Mouse (Mus musculus): ENCODE data around the gene Tuft1. TPM values are rescaled to one million over a fixed set of nuclear protein-coding genes. Genes with fewer than 3 reads are reported as not detected.

Tuft1 gene
- polyA plus RNA-seq, 1 experiment from 2014 or later: 5.6 TPM

- no peak for ATAC-seq (ENCODE audit: low FRiP score)
Observed at GRCm38 (mm10) chr3:94613258-94613878, 45.3 kb downstream of the Tuft1 start.

GRCm38 (mm10) chr3:94612274-94612673 lies 46.4 kb downstream of the Tuft1 start:
- Histone ChIP-seq H3K4me2 (no peak overlapping the region), H3K36me3 (no peaks in the 10 kb centered on the region), H3K27me3 (replicated peaks) (no peaks in the 10 kb centered on the region), H3K4me3 (replicated peaks) (no peak overlapping the region), H3K9me3 (replicated peaks) (no peaks in the 10 kb centered on the region), H3K4me1 (peaks cover 3% of the 10 kb centered on the region), H3K9ac (replicated peaks) (no peak overlapping the region), H3K27ac (replicated peaks) (no peak overlapping the region)
- WGBS: 76% methylated on average over 1 of the region's 1 CpGs
- no peak for ATAC-seq (ENCODE audit: low FRiP score)

More at GRCm38 (mm10) chr3:94613258-94613878, 45.3 kb downstream of the Tuft1 start:
- Histone ChIP-seq H3K36me3 (no peaks in the 10 kb centered on the region), H3K27ac (replicated peaks) (no peak overlapping the region), H3K27me3 (replicated peaks) (no peaks in the 10 kb centered on the region), H3K4me2 (no peak overlapping the region), H3K9ac (replicated peaks) (no peak overlapping the region), H3K9me3 (replicated peaks) (no peaks in the 10 kb centered on the region), H3K4me3 (replicated peaks) (no peak overlapping the region), H3K4me1 (peaks cover 3% of the 10 kb centered on the region)
- WGBS: 62% methylated on average over 7 of the region's 7 CpGs

- Histone ChIP-seq H3K27me3 (replicated peaks) (no peaks in the 10 kb centered on the region), H3K36me3 (no peaks in the 10 kb centered on the region), H3K27ac (replicated peaks) (no peak overlapping the region), H3K4me2 (no peak overlapping the region), H3K4me3 (replicated peaks) (no peak overlapping the region), H3K4me1 (peaks cover 3% of the 10 kb centered on the region), H3K9me3 (replicated peaks) (no peaks in the 10 kb centered on the region), H3K9ac (replicated peaks) (no peak overlapping the region)
- no peak for ATAC-seq (ENCODE audit: low FRiP score)
- 83% methylated on average over 5 of the region's 5 CpGs for WGBS
Observed at GRCm38 (mm10) chr3:94611834-94612233, 46.8 kb downstream of the Tuft1 start.

GRCm38 (mm10) chr3:94611343-94611742 lies 47.3 kb downstream of the Tuft1 start:
- Histone ChIP-seq H3K27me3 (replicated peaks) (no peaks in the 10 kb centered on the region), H3K4me3 (replicated peaks) (no peak overlapping the region), H3K4me2 (no peak overlapping the region), H3K27ac (replicated peaks) (no peak overlapping the region), H3K4me1 (peaks cover 3% of the 10 kb centered on the region), H3K9me3 (replicated peaks) (no peaks in the 10 kb centered on the region), H3K9ac (replicated peaks) (no peak overlapping the region), H3K36me3 (no peaks in the 10 kb centered on the region)
- WGBS: 42% methylated on average over 4 of the region's 4 CpGs
- ATAC-seq (ENCODE audit: low FRiP score): no peak

GRCm38 (mm10) chr3:94610581-94610980 lies 48.1 kb downstream of the Tuft1 start:
- H3K27me3 ChIP-seq (replicated peaks): no peaks in the 10 kb centered on the region
- no peak overlapping the region for H3K9ac ChIP-seq (replicated peaks)
- 71% methylated on average over 2 of the region's 2 CpGs for WGBS
- peaks cover 3% of the 10 kb centered on the region for H3K4me1 ChIP-seq
- H3K9me3 ChIP-seq (replicated peaks): no peaks in the 10 kb centered on the region
- H3K4me3 ChIP-seq (replicated peaks): no peak overlapping the region
- H3K36me3 ChIP-seq: no peaks in the 10 kb centered on the region
- no peak overlapping the region for H3K4me2 ChIP-seq
- no peak for ATAC-seq (ENCODE audit: low FRiP score)
- no peak overlapping the region for H3K27ac ChIP-seq (replicated peaks)

GRCm38 (mm10) chr3:94609621-94610020 lies 49.1 kb downstream of the Tuft1 start:
- Histone ChIP-seq H3K4me2 (no peak overlapping the region), H3K4me1 (peaks cover 3% of the 10 kb centered on the region), H3K9me3 (replicated peaks) (no peaks in the 10 kb centered on the region), H3K36me3 (no peaks in the 10 kb centered on the region), H3K27me3 (replicated peaks) (no peaks in the 10 kb centered on the region), H3K9ac (replicated peaks) (no peak overlapping the region), H3K27ac (replicated peaks) (no peak overlapping the region), H3K4me3 (replicated peaks) (no peak overlapping the region)
- no peak for ATAC-seq (ENCODE audit: low FRiP score)
- WGBS: over 99% methylated on average over 3 of the region's 3 CpGs

- Histone ChIP-seq H3K27me3 (replicated peaks) (no peaks in the 10 kb centered on the region), H3K4me3 (replicated peaks) (no peak overlapping the region), H3K27ac (replicated peaks) (no peak overlapping the region), H3K9ac (replicated peaks) (no peak overlapping the region), H3K36me3 (no peaks in the 10 kb centered on the region), H3K4me1 (no peaks in the 10 kb centered on the region), H3K9me3 (replicated peaks) (no peaks in the 10 kb centered on the region), H3K4me2 (no peak overlapping the region)
- no peak for ATAC-seq (ENCODE audit: low FRiP score)
- 2% methylated on average over 4 of the region's 4 CpGs for WGBS
Observed at GRCm38 (mm10) chr3:94601959-94602358, 56.7 kb downstream of the Tuft1 start.

GRCm38 (mm10) chr3:94597224-94597779 lies 61.4 kb downstream of the Tuft1 start:
- H3K9me3 ChIP-seq (replicated peaks): no peaks in the 10 kb centered on the region
- H3K4me3 ChIP-seq (replicated peaks): no peak overlapping the region
- no peak overlapping the region for H3K4me2 ChIP-seq
- no peaks in the 10 kb centered on the region for H3K27me3 ChIP-seq (replicated peaks)
- WGBS: 76% methylated on average over 3 of the region's 3 CpGs
- H3K36me3 ChIP-seq: no peaks in the 10 kb centered on the region
- H3K9ac ChIP-seq (replicated peaks): no peak overlapping the region
- H3K27ac ChIP-seq (replicated peaks): no peak overlapping the region
- ATAC-seq (ENCODE audit: low FRiP score): no peak
- no peaks in the 10 kb centered on the region for H3K4me1 ChIP-seq

GRCm38 (mm10) chr3:94595871-94596287 lies 62.8 kb downstream of the Tuft1 start:
- WGBS: 96% methylated on average over 6 of the region's 6 CpGs
- Histone ChIP-seq H3K27me3 (replicated peaks) (no peaks in the 10 kb centered on the region), H3K9me3 (replicated peaks) (no peaks in the 10 kb centered on the region), H3K9ac (replicated peaks) (no peak overlapping the region), H3K4me1 (no peaks in the 10 kb centered on the region), H3K36me3 (no peaks in the 10 kb centered on the region), H3K27ac (replicated peaks) (no peak overlapping the region), H3K4me3 (replicated peaks) (no peak overlapping the region), H3K4me2 (no peak overlapping the region)
- no peak for ATAC-seq (ENCODE audit: low FRiP score)

- ATAC-seq (ENCODE audit: low FRiP score): no peak
- no peaks in the 10 kb centered on the region for H3K9me3 ChIP-seq (replicated peaks)
- H3K4me2 ChIP-seq: no peak overlapping the region
- H3K9ac ChIP-seq (replicated peaks): no peak overlapping the region
- H3K36me3 ChIP-seq: no peaks in the 10 kb centered on the region
- no peak overlapping the region for H3K4me3 ChIP-seq (replicated peaks)
- no peak overlapping the region for H3K27ac ChIP-seq (replicated peaks)
- WGBS: 83% methylated on average over 5 of the region's 5 CpGs
- H3K27me3 ChIP-seq (replicated peaks): no peaks in the 10 kb centered on the region
- no peaks in the 10 kb centered on the region for H3K4me1 ChIP-seq
Observed at GRCm38 (mm10) chr3:94591066-94591465, 67.6 kb downstream of the Tuft1 start.

GRCm38 (mm10) chr3:94587962-94588361 lies 70.7 kb downstream of the Tuft1 start:
- ATAC-seq (ENCODE audit: low FRiP score): no peak
- Histone ChIP-seq H3K4me3 (replicated peaks) (no peak overlapping the region), H3K9me3 (replicated peaks) (no peaks in the 10 kb centered on the region), H3K27me3 (replicated peaks) (no peaks in the 10 kb centered on the region), H3K9ac (replicated peaks) (no peak overlapping the region), H3K4me1 (no peaks in the 10 kb centered on the region), H3K36me3 (no peaks in the 10 kb centered on the region), H3K27ac (replicated peaks) (no peak overlapping the region), H3K4me2 (no peak overlapping the region)
- 76% methylated on average over 5 of the region's 5 CpGs for WGBS

GRCm38 (mm10) chr3:94582944-94583343 lies 75.7 kb downstream of the Tuft1 start:
- WGBS: 73% methylated on average over 7 of the region's 7 CpGs
- Histone ChIP-seq H3K4me1 (peaks cover 24% of the 10 kb centered on the region), H3K4me3 (replicated peaks) (peak overlapping the region; percentile 73), H3K27ac (replicated peaks) (no peak overlapping the region), H3K36me3 (no peaks in the 10 kb centered on the region), H3K9me3 (replicated peaks) (no peaks in the 10 kb centered on the region), H3K9ac (replicated peaks) (no peak overlapping the region), H3K27me3 (replicated peaks) (no peaks in the 10 kb centered on the region), H3K4me2 (peak overlapping the region; percentile 83; the same call in 1 of the 2 replicates)
- no peak for ATAC-seq (ENCODE audit: low FRiP score)
